Mouse (Mus musculus) lung, postnatal 0 days (tissue): ENCODE data around the gene Xdh.

Experiments
- CTCF ChIP-seq: IDR thresholded peaks from 2 replicates; pipeline ENCODE4 v1.5.1; 2016; ENCODE audit warnings: antibody characterized with exemption, mild to moderate bottlenecking
- EP300 ChIP-seq: IDR thresholded peaks from 2 replicates; pipeline ENCODE4 v1.6.1; 2016; ENCODE audit warnings: antibody characterized with exemption, mild to moderate bottlenecking, control low read depth

DNA sequence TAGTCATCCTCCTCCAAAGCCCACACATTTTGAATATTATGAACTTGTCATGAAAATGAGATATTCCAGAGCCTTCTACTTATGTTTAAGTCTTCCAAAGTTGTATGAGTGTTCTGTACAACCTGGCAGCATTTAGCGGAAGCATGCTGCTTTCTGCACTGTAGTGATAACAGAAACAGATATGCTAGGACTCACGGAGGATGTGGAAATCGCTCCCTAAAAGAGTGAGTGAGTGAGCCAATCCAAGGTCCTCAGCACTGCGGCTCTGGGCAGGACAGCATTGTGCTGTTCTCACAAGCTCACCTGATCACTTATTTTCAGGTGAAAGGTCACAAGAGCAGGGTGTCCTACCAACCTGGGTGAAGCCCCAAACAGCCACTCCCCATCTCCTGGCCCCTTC lies 56.2 kb downstream of the Xdh start:
- TF ChIP-seq EP300 (no peak), CTCF (no peak)
